Mouse (Mus musculus) MEL (cell line): ENCODE data around the gene Ehbp1. TPM values are rescaled to one million over a fixed set of nuclear protein-coding genes. Genes with fewer than 3 reads are reported as not detected.

Source experiments
- DNase-seq: peaks from one replicate; pipeline ENCODE4 v3.0.0; 2011; ENCODE audit warnings: low read depth, low spot score
- H3K27ac ChIP-seq: 2 replicates; pipeline ENCODE4 v1.5.1; 2012; ENCODE audit warnings: low read depth, mild to moderate bottlenecking, control low read depth, low read length, moderate library complexity; ENCODE audit not compliant: control insufficient read depth
- H3K27me3 ChIP-seq, 2 experiments: fragments of 150-350 bp in 1 of 2; sonication (generic) in 1 of 2; 2 replicates each; pipeline ENCODE4 v1.6.1; 2012; ENCODE audit warnings: low read length in 2 of 2, mild to moderate bottlenecking in 2 of 2, improper control_type of control experiment in 1 of 2, moderate library complexity in 1 of 2; ENCODE audit not compliant: insufficient read depth in 2 of 2, control insufficient read depth in 1 of 2
- H3K36me3 ChIP-seq, 2 experiments: 2 replicates each; pipeline ENCODE4 v1.6.1; 2012 to 2014; ENCODE audit warnings: low read length in 2 of 2, improper control_type of control experiment in 1 of 2, inconsistent platforms in 1 of 2, mild to moderate bottlenecking in 1 of 2; ENCODE audit not compliant: insufficient read depth in 2 of 2, control insufficient read depth in 1 of 2
- H3K4me1 ChIP-seq, 2 experiments: fragments of 150-350 bp in 1 of 2; sonication (generic) in 1 of 2; 2 replicates each; pipeline ENCODE4 v1.6.1; 2012; ENCODE audit warnings: low read length in 2 of 2, improper control_type of control experiment in 1 of 2, mild to moderate bottlenecking in 1 of 2; ENCODE audit not compliant: insufficient read depth in 2 of 2, control insufficient read depth in 1 of 2
- H3K4me3 ChIP-seq, 2 experiments: fragments of 150-350 bp in 1 of 2; sonication (generic) in 1 of 2; 2 replicates each; pipeline ENCODE4 v1.5.1; 2012; ENCODE audit warnings: low read depth in 2 of 2, low read length in 2 of 2, mild to moderate bottlenecking in 2 of 2, moderate library complexity in 2 of 2, control low read depth in 1 of 2, improper control_type of control experiment in 1 of 2; ENCODE audit not compliant: control insufficient read depth in 1 of 2, insufficient read depth in 1 of 2
- H3K79me2 ChIP-seq: 2 replicates; pipeline ENCODE4 v1.6.1; 2012; ENCODE audit warnings: mild to moderate bottlenecking, low read length, moderate library complexity; ENCODE audit not compliant: control insufficient read depth, poor library complexity, insufficient read depth
- H3K9ac ChIP-seq: 2 replicates; pipeline ENCODE4 v1.6.1; 2012; ENCODE audit warnings: low read depth, mild to moderate bottlenecking, control low read depth, low read length, moderate library complexity; ENCODE audit not compliant: control insufficient read depth, poor library complexity, severe bottlenecking
- H3K9me3 ChIP-seq: fragments of 150-350 bp; sonication (generic); replicated peaks from 2 replicates; pipeline ENCODE4 v1.6.1; 2012; ENCODE audit warnings: mild to moderate bottlenecking, low read length, improper control_type of control experiment, moderate library complexity; ENCODE audit not compliant: insufficient read depth
- BHLHE40 ChIP-seq: IDR thresholded peaks from 2 replicates; pipeline ENCODE4 v1.6.1; 2012; ENCODE audit warnings: low read depth, mild to moderate bottlenecking, inconsistent platforms, low read length, improper control_type of control experiment, borderline replicate concordance
- CHD1 ChIP-seq: IDR thresholded peaks from 2 replicates; pipeline ENCODE4 v1.6.1; 2012; ENCODE audit warnings: low read depth, mild to moderate bottlenecking, inconsistent platforms, low read length, improper control_type of control experiment
- CTCF ChIP-seq, 3 experiments: IDR thresholded peaks in 2 of 3; conservative IDR thresholded peaks in 1 of 3; 2 replicates each; pipeline ENCODE4 v1.5.1; 2011 to 2012; ENCODE audit warnings: low read length in 3 of 3, low read depth in 2 of 3, mild to moderate bottlenecking in 2 of 3, improper control_type of control experiment in 1 of 3, inconsistent platforms in 1 of 3, mixed read lengths in 1 of 3, moderate library complexity in 1 of 3; ENCODE audit not compliant: control insufficient read depth in 1 of 3, insufficient read depth in 1 of 3, poor library complexity in 1 of 3, severe bottlenecking in 1 of 3
- E2F4 ChIP-seq: IDR thresholded peaks from 2 replicates; pipeline ENCODE4 v1.6.1; 2011; ENCODE audit warnings: low read depth, low read length, improper control_type of control experiment, borderline replicate concordance
- GATA1 ChIP-seq: IDR thresholded peaks from 2 replicates; pipeline ENCODE4 v1.6.1; 2011; ENCODE audit warnings: low read depth, low read length, improper control_type of control experiment
- HCFC1 ChIP-seq: IDR thresholded peaks from 2 replicates; pipeline ENCODE4 v1.6.1; 2012; ENCODE audit warnings: low read depth, mild to moderate bottlenecking, inconsistent platforms, low read length, improper control_type of control experiment, moderate library complexity
- MAFK ChIP-seq: IDR thresholded peaks from 2 replicates; pipeline ENCODE4 v1.6.1; 2011; ENCODE audit warnings: low read depth, mild to moderate bottlenecking, low read length, improper control_type of control experiment, borderline replicate concordance
- MAX ChIP-seq: IDR thresholded peaks from 2 replicates; pipeline ENCODE4 v1.6.1; 2011; ENCODE audit warnings: low read length, improper control_type of control experiment
- MAZ ChIP-seq: IDR thresholded peaks from 2 replicates; pipeline ENCODE4 v1.6.1; 2012; ENCODE audit warnings: low read depth, mild to moderate bottlenecking, inconsistent platforms, low read length, improper control_type of control experiment
- MXI1 ChIP-seq: IDR thresholded peaks from 2 replicates; pipeline ENCODE4 v1.6.1; 2011; ENCODE audit warnings: mild to moderate bottlenecking, low read depth, low read length, improper control_type of control experiment
- MYB ChIP-seq: IDR thresholded peaks from 2 replicates; pipeline ENCODE4 v1.6.1; 2011; ENCODE audit warnings: mild to moderate bottlenecking, low read depth, low read length, improper control_type of control experiment
- MYC ChIP-seq: IDR thresholded peaks from 2 replicates; pipeline ENCODE4 v1.6.1; 2011; ENCODE audit warnings: low read depth, mild to moderate bottlenecking, low read length, improper control_type of control experiment, moderate library complexity
- NELFE ChIP-seq: IDR thresholded peaks from 2 replicates; pipeline ENCODE4 v1.6.1; 2011; ENCODE audit warnings: low read depth, low read length, improper control_type of control experiment
- NRF1 ChIP-seq: IDR thresholded peaks from 2 replicates; pipeline ENCODE4 v1.6.1; 2014; ENCODE audit warnings: low read depth, mild to moderate bottlenecking, inconsistent platforms, low read length, improper control_type of control experiment, moderate library complexity; ENCODE audit not compliant: poor library complexity, insufficient read depth, severe bottlenecking
- POLR2A ChIP-seq, 2 experiments: IDR thresholded peaks; 2 replicates each; pipeline ENCODE4 v1.6.1; 2011 to 2012; ENCODE audit warnings: low read length in 2 of 2, mild to moderate bottlenecking in 2 of 2, control low read depth in 1 of 2, improper control_type of control experiment in 1 of 2, low read depth in 1 of 2, moderate library complexity in 1 of 2; ENCODE audit not compliant: control insufficient read depth in 1 of 2, insufficient read depth in 1 of 2, poor library complexity in 1 of 2
- POLR2AphosphoS2 ChIP-seq: IDR thresholded peaks from 2 replicates; pipeline ENCODE4 v1.6.1; 2011; ENCODE audit warnings: low read length, improper control_type of control experiment
- POLR2AphosphoS5 ChIP-seq: IDR thresholded peaks from 2 replicates; pipeline ENCODE4 v1.6.1; 2012; ENCODE audit warnings: low read depth, borderline replicate concordance, mild to moderate bottlenecking, inconsistent platforms, low read length, moderate library complexity, mixed read lengths
- RAD21 ChIP-seq: IDR thresholded peaks from 2 replicates; pipeline ENCODE4 v1.6.1; 2011; ENCODE audit warnings: mild to moderate bottlenecking, low read depth, low read length, improper control_type of control experiment
- RCOR1 ChIP-seq: IDR thresholded peaks from 2 replicates; pipeline ENCODE4 v1.6.1; 2012; ENCODE audit warnings: low read depth, mild to moderate bottlenecking, inconsistent platforms, low read length, improper control_type of control experiment
- SIN3A ChIP-seq: IDR thresholded peaks from 2 replicates; pipeline ENCODE4 v1.6.1; 2012; ENCODE audit warnings: low read length, improper control_type of control experiment, inconsistent platforms
- TAL1 ChIP-seq: IDR thresholded peaks from 2 replicates; pipeline ENCODE4 v1.6.1; 2012; ENCODE audit warnings: mild to moderate bottlenecking, inconsistent platforms, low read length, moderate library complexity, mixed read lengths
- TBP ChIP-seq: IDR thresholded peaks from 2 replicates; pipeline ENCODE4 v1.8.0; 2011; ENCODE audit warnings: low read depth, low read length, improper control_type of control experiment
- TCF12 ChIP-seq: IDR thresholded peaks from 2 replicates; pipeline ENCODE4 v1.6.1; 2014; ENCODE audit warnings: low read depth, mild to moderate bottlenecking, inconsistent platforms, low read length, improper control_type of control experiment, moderate library complexity
- UBTF ChIP-seq: IDR thresholded peaks from 2 replicates; pipeline ENCODE4 v1.6.1; 2012; ENCODE audit warnings: low read depth, mild to moderate bottlenecking, inconsistent platforms, low read length, improper control_type of control experiment, moderate library complexity, borderline replicate concordance; ENCODE audit not compliant: insufficient read depth
- USF1 ChIP-seq: IDR thresholded peaks from 2 replicates; pipeline ENCODE4 v1.6.1; 2014; ENCODE audit warnings: low read depth, mild to moderate bottlenecking, inconsistent platforms, low read length, improper control_type of control experiment, moderate library complexity
- USF2 ChIP-seq, 2 experiments: IDR thresholded peaks; 2 replicates each; pipeline ENCODE4 v1.6.1; 2011 to 2012; ENCODE audit warnings: improper control_type of control experiment in 2 of 2, low read length in 2 of 2, borderline replicate concordance in 1 of 2, inconsistent platforms in 1 of 2, low read depth in 1 of 2, mild to moderate bottlenecking in 1 of 2; ENCODE audit not compliant: insufficient read depth in 1 of 2
- ZC3H11A ChIP-seq: IDR thresholded peaks from 2 replicates; pipeline ENCODE4 v1.6.1; 2012; ENCODE audit warnings: low read depth, mild to moderate bottlenecking, inconsistent platforms, low read length, improper control_type of control experiment
- ZMIZ1 ChIP-seq: IDR thresholded peaks from 2 replicates; pipeline ENCODE4 v1.6.1; 2012; ENCODE audit warnings: low read depth, mild to moderate bottlenecking, inconsistent platforms, low read length, improper control_type of control experiment, moderate library complexity
- polyA plus RNA-seq, 2 experiments: library from polyadenylated mRNA; stranded (reverse) in 1 of 2; unstranded in 1 of 2; fragments of >175 nt in 1 of 2; fragments of >200 nt in 1 of 2; gene quantifications; 2 replicates each; pipeline versions ENCODE4 v1.2.1 to v1.2.4; 2012; ENCODE audit warnings: low replicate concordance in 2 of 2, low read depth in 1 of 2; ENCODE audit not compliant: insufficient read length in 2 of 2, insufficient read depth in 1 of 2, missing spikeins in 1 of 2
- total RNA-seq: library from RNA; depleted of rRNA; stranded (reverse); fragments of 300-350 nt; gene quantifications from 2 replicates; pipeline ENCODE4 v1.2.3, GENCODE M21; 2012

Ehbp1 gene
- total and polyA plus RNA-seq, 3 experiments: 3.6 to 3.7 TPM; not detected in 1

- peaks cover 0 to 12% of the 10 kb centered on the region in 2 experiments; a peak in 2 of 4 replicates for H3K36me3 ChIP-seq
- no peak for TF ChIP-seq CTCF (IDR thresholded peaks at IDR 0.05 in 2 of 3, conservative IDR thresholded peaks at IDR 0.05 in 1 of 3; ENCODE audit: control insufficient read depth in 1 of 3, insufficient read depth in 1 of 3, low read depth in 2 of 3, low read length in 3 of 3, poor library complexity in 1 of 3, severe bottlenecking in 1 of 3)
- TF ChIP-seq POLR2A (IDR thresholded peaks at IDR 0.05; ENCODE audit: control insufficient read depth in 1 of 2, insufficient read depth in 1 of 2, low read depth in 1 of 2, low read length in 2 of 2, poor library complexity in 1 of 2): no peak
- no peak for TF ChIP-seq MYC
- TF ChIP-seq MAX: no peak
- no peak for TF ChIP-seq HCFC1
- TF ChIP-seq TCF12: no peak
- TF ChIP-seq USF2 (IDR thresholded peaks at IDR 0.05; ENCODE audit: borderline replicate concordance in 1 of 2, insufficient read depth in 1 of 2, low read depth in 1 of 2, low read length in 2 of 2): no peak
- TF ChIP-seq TAL1: no peak
- TF ChIP-seq MAZ: no peak
- no peak for TF ChIP-seq MXI1
- no peak for TF ChIP-seq CHD1
- TF ChIP-seq USF1: no peak
- TF ChIP-seq SIN3A: no peak
- no peak for TF ChIP-seq NELFE
- TF ChIP-seq NRF1: no peak
- no peak for TF ChIP-seq POLR2AphosphoS5
- no peak for TF ChIP-seq BHLHE40
- TF ChIP-seq ZMIZ1: no peak
- TF ChIP-seq POLR2AphosphoS2: no peak
Measured at GRCm38 (mm10) chr11:22269643-22270042, 72.4 kb downstream of the Ehbp1 start.

GRCm38 (mm10) chr11:22269173-22269572, 72.9 kb downstream of the Ehbp1 start:
- H3K4me1 ChIP-seq: peaks cover 0 to 6% of the 10 kb centered on the region in 2 experiments; a peak in 1 of 4 replicates
- TF ChIP-seq CTCF (IDR thresholded peaks at IDR 0.05 in 2 of 3, conservative IDR thresholded peaks at IDR 0.05 in 1 of 3; ENCODE audit: control insufficient read depth in 1 of 3, insufficient read depth in 1 of 3, low read depth in 2 of 3, low read length in 3 of 3, poor library complexity in 1 of 3, severe bottlenecking in 1 of 3) (no peak), POLR2A (IDR thresholded peaks at IDR 0.05; ENCODE audit: control insufficient read depth in 1 of 2, insufficient read depth in 1 of 2, low read depth in 1 of 2, low read length in 2 of 2, poor library complexity in 1 of 2) (no peak), MAZ (no peak), GATA1 (no peak), ZC3H11A (no peak), MAFK (no peak), UBTF (no peak), HCFC1 (no peak), POLR2AphosphoS5 (no peak), BHLHE40 (no peak), E2F4 (no peak), NELFE (no peak), NRF1 (no peak), MYB (no peak), RCOR1 (no peak), TBP (no peak), RAD21 (no peak), ZMIZ1 (no peak), SIN3A (no peak), CHD1 (no peak)
- peaks cover 0 to 8% of the 10 kb centered on the region in 2 experiments; a peak in 2 of 4 replicates for H3K36me3 ChIP-seq
- H3K27ac ChIP-seq: no peak overlapping the region
- H3K79me2 ChIP-seq: 0 out of 2 replicates have a peak, but pooled peaks cover 1% of the 10 kb centered on the region
- no peak overlapping the region for H3K4me3 ChIP-seq
- H3K27me3 ChIP-seq: no peaks in the 10 kb centered on the region
- no peak overlapping the region for H3K9ac ChIP-seq
- H3K9me3 ChIP-seq: no peaks in the 10 kb centered on the region
- no peak for DNase-seq

More at GRCm38 (mm10) chr11:22269643-22270042, 72.4 kb downstream of the Ehbp1 start:
- DNase-seq: no peak
- Histone ChIP-seq H3K9ac (no peak overlapping the region), H3K4me3 (no peak overlapping the region), H3K27ac (no peak overlapping the region), H3K4me1 (peaks cover under 1 to 8% of the 10 kb centered on the region in 2 experiments; a peak in 2 of 4 replicates), H3K9me3 (no peaks in the 10 kb centered on the region), H3K79me2 (0 out of 2 replicates have a peak, but pooled peaks cover 1% of the 10 kb centered on the region), H3K27me3 (no peaks in the 10 kb centered on the region)
